Mouse (Mus musculus): ENCODE data around the gene Fermt1. TPM values are rescaled to one million over a fixed set of nuclear protein-coding genes. Genes with fewer than 3 reads are reported as not detected.

Gene Fermt1
- total RNA-seq, 2 experiments from 2014 or later, result not detected

- DNase-seq (ENCODE audit: low spot score), result no peak
These were observed 23.4 kb downstream of the Fermt1 start for GRCm38 (mm10) chr2:132922076-132922873.

- DNase-seq (ENCODE audit: low spot score), result no peak
These were observed 30.9 kb downstream of the Fermt1 start for GRCm38 (mm10) chr2:132914785-132915184.

GRCm38 (mm10) chr2:132906763-132907162, 38.9 kb downstream of the Fermt1 start:
- peak; percentile 18 for DNase-seq (ENCODE audit: low spot score)

- no peak for DNase-seq (ENCODE audit: low spot score)
These were observed 40.7 kb downstream of the Fermt1 start for GRCm38 (mm10) chr2:132904961-132905360.

GRCm38 (mm10) chr2:132903498-132903897, 42.2 kb downstream of the Fermt1 start:
- peak; percentile 37 for DNase-seq (ENCODE audit: low spot score)

GRCm38 (mm10) chr2:132902056-132902455, 43.6 kb downstream of the Fermt1 start:
- DNase-seq (ENCODE audit: low spot score), result no peak

- no peak for DNase-seq (ENCODE audit: low spot score)
These were observed 44.1 kb downstream of the Fermt1 start for GRCm38 (mm10) chr2:132901636-132902035.

GRCm38 (mm10) chr2:132900596-132900995, 45.1 kb downstream of the Fermt1 start:
- DNase-seq (ENCODE audit: low spot score), result no peak

GRCm38 (mm10) chr2:132898211-132898610, 47.5 kb downstream of the Fermt1 start:
- no peak for DNase-seq (ENCODE audit: low spot score)

GRCm38 (mm10) chr2:132893826-132894225, 51.9 kb downstream of the Fermt1 start:
- DNase-seq (ENCODE audit: low spot score), result no peak

- DNase-seq (ENCODE audit: low spot score), result no peak
These were observed 60.4 kb downstream of the Fermt1 start for GRCm38 (mm10) chr2:132885312-132885711.

GRCm38 (mm10) chr2:132884303-132884967, 61.3 kb downstream of the Fermt1 start:
- no peak for DNase-seq (ENCODE audit: low spot score)

GRCm38 (mm10) chr2:132880844-132881645, 64.7 kb downstream of the Fermt1 start, which contains the start of gene Lrrn4:
Gene Lrrn4, minus strand, starts transcription at chr2:132880891.
- DNase-seq (ENCODE audit: low spot score), result no peak

- DNase-seq (ENCODE audit: low spot score), result no peak
These were observed 66.3 kb downstream of the Fermt1 start for GRCm38 (mm10) chr2:132879261-132880044.

GRCm38 (mm10) chr2:132876991-132877390, 68.7 kb downstream of the Fermt1 start:
- DNase-seq (ENCODE audit: low spot score), result no peak

GRCm38 (mm10) chr2:132873657-132874326, 71.9 kb downstream of the Fermt1 start:
- DNase-seq (ENCODE audit: low spot score), result no peak

- DNase-seq (ENCODE audit: low spot score), result no peak
These were observed 74.0 kb downstream of the Fermt1 start for GRCm38 (mm10) chr2:132871663-132872062.

GRCm38 (mm10) chr2:132870286-132870685, 75.4 kb downstream of the Fermt1 start:
- no peak for DNase-seq (ENCODE audit: low spot score)

GRCm38 (mm10) chr2:132869682-132870081, 76.0 kb downstream of the Fermt1 start:
- no peak for DNase-seq (ENCODE audit: low spot score)

- DNase-seq (ENCODE audit: low spot score), result no peak
These were observed 78.2 kb downstream of the Fermt1 start for GRCm38 (mm10) chr2:132867521-132867920.

- DNase-seq (ENCODE audit: low spot score), result no peak
These were observed 82.4 kb downstream of the Fermt1 start for GRCm38 (mm10) chr2:132863325-132863724.
